Mouse (Mus musculus) ES-E14 (cell line): Measurements from ENCODE around the gene Trip11. TPM values are rescaled to one million over a fixed set of nuclear protein-coding genes. Genes with fewer than 3 reads are reported as not detected.

Experiments
- DNase-seq: peaks from one replicate; pipeline ENCODE4 v3.0.0-alpha.2; 2013; ENCODE audit warnings: low read depth, low spot score
- H3K27ac ChIP-seq: 2 replicates; pipeline ENCODE4 v1.5.1; 2012; ENCODE audit warnings: low read depth, mild to moderate bottlenecking, low read length, moderate library complexity, mixed read lengths; ENCODE audit not compliant: poor library complexity, insufficient read depth, severe bottlenecking
- H3K36me3 ChIP-seq: 2 replicates; pipeline ENCODE4 v1.6.1; 2012; ENCODE audit warnings: mild to moderate bottlenecking, low read length, moderate library complexity, mixed read lengths; ENCODE audit not compliant: control insufficient read depth, poor library complexity, insufficient read depth, severe bottlenecking
- H3K4me1 ChIP-seq, 2 experiments: fragments of 150-350 bp in 1 of 2; sonication (generic) in 1 of 2; 2 replicates each; pipeline ENCODE4 v1.6.1; 2012; ENCODE audit warnings: low read length in 2 of 2, mild to moderate bottlenecking in 1 of 2, mixed read lengths in 1 of 2; ENCODE audit not compliant: control insufficient read depth in 2 of 2, insufficient read depth in 2 of 2, poor library complexity in 1 of 2
- H3K4me3 ChIP-seq, 2 experiments: fragments of 150-350 bp in 1 of 2; sonication (generic) in 1 of 2; 2 replicates each; pipeline ENCODE4 v1.5.1; 2012; ENCODE audit warnings: low read length in 2 of 2, low read depth in 1 of 2, mild to moderate bottlenecking in 1 of 2, mixed read lengths in 1 of 2; ENCODE audit not compliant: insufficient read depth in 1 of 2, poor library complexity in 1 of 2, severe bottlenecking in 1 of 2
- H3K9ac ChIP-seq: 2 replicates; pipeline ENCODE4 v1.6.1; 2012; ENCODE audit warnings: low read depth, mild to moderate bottlenecking, low read length, mixed read lengths; ENCODE audit not compliant: poor library complexity, insufficient read depth, severe bottlenecking
- H3K9me3 ChIP-seq: fragments of 150-350 bp; sonication (generic); 2 replicates; pipeline ENCODE4 v1.6.1; 2012; ENCODE audit warnings: low read depth, mild to moderate bottlenecking, low read length; ENCODE audit not compliant: control insufficient read depth, insufficient read depth
- CHD2 ChIP-seq: IDR thresholded peaks from 2 replicates; pipeline ENCODE4 v1.6.1; 2014; ENCODE audit warnings: mild to moderate bottlenecking, low read depth, low read length, inconsistent platforms
- HCFC1 ChIP-seq: IDR thresholded peaks from 2 replicates; pipeline ENCODE4 v1.6.1; 2012; ENCODE audit warnings: low read length, inconsistent platforms, borderline replicate concordance; ENCODE audit not compliant: insufficient read depth
- MAFK ChIP-seq: IDR thresholded peaks from 2 replicates; pipeline ENCODE4 v1.6.1; 2014; ENCODE audit warnings: mild to moderate bottlenecking, low read depth, low read length, inconsistent platforms; ENCODE audit not compliant: insufficient read depth
- ZC3H11A ChIP-seq: IDR thresholded peaks from 2 replicates; pipeline ENCODE4 v1.6.1; 2012; ENCODE audit warnings: low read depth, mild to moderate bottlenecking, inconsistent platforms, low read length, borderline replicate concordance
- ZNF384 ChIP-seq: IDR thresholded peaks from 2 replicates; pipeline ENCODE4 v1.6.1; 2012; ENCODE audit warnings: low read depth, low read length, inconsistent platforms
- in situ Hi-C, 2 experiments: fragments of 600-800 bp; cut with MboI; formaldehyde crosslinking; loops; one replicate each; pipeline ENCODE4 v1.15.1; 2025; ENCODE audit warnings: low sequenced_read_pairs in 2 of 2, inconsistent platforms in 1 of 2; ENCODE audit not compliant: unreplicated experiment in 2 of 2
- total RNA-seq: library from RNA; depleted of rRNA; stranded (reverse); fragments of 300-350 nt; gene quantifications from 2 replicates; pipeline ENCODE4 v1.2.3, GENCODE M21; 2012

Trip11 gene
- total RNA-seq, 1 experiment = 15.7 TPM

GRCm38 (mm10) chr12:101935223-101935622, 22.2 kb upstream of the Trip11 start:
- Histone ChIP-seq H3K27ac (no peak overlapping the region), H3K9ac (no peak overlapping the region), H3K4me1 (no peaks in the 10 kb centered on the region), H3K9me3 (no peaks in the 10 kb centered on the region), H3K36me3 (peaks cover 18% of the 10 kb centered on the region), H3K4me3 (no peak overlapping the region)
- in situ Hi-C loops = no loop called here
- TF ChIP-seq CHD2 = no peak
- no peak for TF ChIP-seq MAFK
- TF ChIP-seq ZNF384 = no peak
- no peak for TF ChIP-seq ZC3H11A
- TF ChIP-seq HCFC1 = no peak
- DNase-seq = no peak

- in situ Hi-C loops = no loop called here
Observed at GRCm38 (mm10) chr12:101928423-101928822, 15.4 kb upstream of the Trip11 start.

DNA sequence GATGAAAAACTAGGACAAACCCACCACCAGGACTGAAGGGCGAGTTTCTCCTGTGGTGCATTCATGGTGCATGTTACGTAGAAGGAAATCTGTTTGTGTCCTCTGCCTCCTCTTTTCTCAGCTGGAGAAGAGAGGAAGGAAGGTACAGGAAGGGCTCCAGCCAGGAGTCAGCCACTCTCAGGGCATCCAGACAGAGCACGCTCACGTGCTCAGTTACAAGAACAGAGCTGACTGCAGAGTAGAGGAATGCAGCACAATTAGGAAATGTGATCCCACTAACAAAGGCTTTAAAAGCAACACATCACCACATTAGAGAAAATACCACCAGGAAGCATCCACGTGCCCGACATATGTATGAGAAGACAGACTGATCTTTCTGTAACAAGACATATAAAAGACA, 9.2 kb upstream of the Trip11 start:
- TF ChIP-seq ZNF384 = no peak
- TF ChIP-seq ZC3H11A = no peak
- TF ChIP-seq MAFK = no peak
- no peak for TF ChIP-seq CHD2
- TF ChIP-seq HCFC1 = no peak
- Histone ChIP-seq H3K9ac (no peak overlapping the region), H3K4me1 (no peaks in the 10 kb centered on the region), H3K27ac (no peak overlapping the region), H3K36me3 (peaks cover 18% of the 10 kb centered on the region), H3K4me3 (no peak overlapping the region), H3K9me3 (no peaks in the 10 kb centered on the region)
- DNase-seq = no peak
- in situ Hi-C loops = no loop called here

More at GRCm38 (mm10) chr12:101928423-101928822, 15.4 kb upstream of the Trip11 start:
- TF ChIP-seq MAFK (no peak), CHD2 (no peak), ZC3H11A (no peak), ZNF384 (no peak), HCFC1 (no peak)
- H3K27ac ChIP-seq = no peak overlapping the region
- H3K4me1 ChIP-seq = no peaks in the 10 kb centered on the region
- no peaks in the 10 kb centered on the region for H3K9me3 ChIP-seq
- peaks cover 32% of the 10 kb centered on the region for H3K36me3 ChIP-seq
- no peak for DNase-seq
- no peak overlapping the region for H3K9ac ChIP-seq
- no peak overlapping the region for H3K4me3 ChIP-seq

- no peaks in the 10 kb centered on the region for H3K9me3 ChIP-seq
- peaks cover 13% of the 10 kb centered on the region for H3K36me3 ChIP-seq
- TF ChIP-seq HCFC1 (no peak), CHD2 (no peak), ZC3H11A (no peak), ZNF384 (no peak), MAFK (no peak)
- no peak overlapping the region for H3K27ac ChIP-seq
- in situ Hi-C loops = no loop called here
- no peak for DNase-seq
- H3K4me1 ChIP-seq = no peaks in the 10 kb centered on the region
- H3K4me3 ChIP-seq = no peak overlapping the region
- no peak overlapping the region for H3K9ac ChIP-seq
Observed at GRCm38 (mm10) chr12:101919847-101920246, 6.8 kb upstream of the Trip11 start.

- no peak overlapping the region for H3K27ac ChIP-seq
- H3K9me3 ChIP-seq = no peaks in the 10 kb centered on the region
- peaks cover under 1% of the 10 kb centered on the region for H3K36me3 ChIP-seq
- in situ Hi-C loops = no loop called here
- TF ChIP-seq HCFC1 (no peak), MAFK (no peak), CHD2 (no peak), ZNF384 (no peak), ZC3H11A (no peak)
- H3K4me3 ChIP-seq = no peak overlapping the region
- H3K4me1 ChIP-seq = 0 out of 4 replicates have a peak, but pooled peaks cover 0 to 2% of the 10 kb centered on the region in 2 experiments
- no peak for DNase-seq
- H3K9ac ChIP-seq = no peak overlapping the region
Observed at GRCm38 (mm10) chr12:101917165-101917564, 4.1 kb upstream of the Trip11 start.
